Comparison of ENCODE assay signal across 7 mouse cellular contexts in genomic region chr16:31354341-31355329, GRCm38 (mm10). TPM values are rescaled to one million over a fixed set of nuclear protein-coding genes. Genes with fewer than 3 reads are reported as not detected.
DNase-seq lines count a peak whose midpoint lies in the region; ATAC-seq lines count a peak whose summit lies in the region.

No protein-coding gene starts in this region.

- H3K9me3 ChIP-seq in midbrain, embryonic 12.5 days, result no peaks in the 10 kb centered on the region

- peaks cover 3% of the 10 kb centered on the region; the same call in 1 of the 2 replicates for H3K4me1 ChIP-seq in midbrain, embryonic 12.5 days

- peak overlapping the region; percentile 23; the same call in 1 of the 2 replicates for H3K4me2 ChIP-seq in midbrain, embryonic 12.5 days (replicated peaks)

- no peak overlapping the region for H3K27ac ChIP-seq in midbrain, embryonic 12.5 days (replicated peaks)

- peak; percentile 57 to 86 for DNase-seq in adrenal gland, adult (ENCODE audit: inconsistent age in 2 of 2, low spot score in 1 of 2)
- peak; percentile 71 to 77 for DNase-seq in cerebellum, postnatal 4 days (ENCODE audit: low spot score in 2 of 2)
- DNase-seq in gastrocnemius, postnatal 14 days, result peak; percentile 37
- DNase-seq in left cerebral cortex, postnatal 4 days, result peak; percentile 67
- DNase-seq in spleen, adult 18-20 months, result peak; percentile 16 to 76

- peaks cover 36% of the 10 kb centered on the region for H3K27me3 ChIP-seq in midbrain, embryonic 12.5 days

- no peaks in the 10 kb centered on the region for H3K36me3 ChIP-seq in midbrain, embryonic 12.5 days

- peak; percentile 75 for ATAC-seq in inflammation-experienced regulatory T-cells, adult 6 months
- ATAC-seq in midbrain, embryonic 12.5 days (ENCODE audit: low FRiP score, low read depth), result no peak; the same call in 1 of the 2 replicates

- intact Hi-C loops in gastrocnemius, postnatal 14 days (cut with DNase I; ENCODE audit: low total_unique reads), result loop anchor here (10.0 kb wide), 2 partner anchors 280 to 760 kb away; partner anchors contain the start of gene Fam43a
- intact Hi-C loops in left cerebral cortex, postnatal 4 days (cut with DNase I), result loop anchor here (10.0 kb wide), 2 partner anchors 260 to 760 kb away; partner anchors contain the start of gene Fam43a

- 36% methylated on average over 17 of the region's 17 CpGs for WGBS in midbrain, embryonic 12.5 days

- no peak overlapping the region for H3K4me3 ChIP-seq in midbrain, embryonic 12.5 days

- H3K9ac ChIP-seq in midbrain, embryonic 12.5 days (replicated peaks), result no peak overlapping the region

RNA-seq across cellular contexts. Expression of gene Apod, which starts 40.0 kb away (rescaled TPM):
- 10 to 100 TPM; 11.1 to 24.4 TPM for total RNA-seq in gastrocnemius, postnatal 14 days (2021)
- polyA plus RNA-seq in inflammation-experienced regulatory T-cells, adult 6 months (2017; shearing (Covaris generic)), result under 1 TPM in 1 of 3 experiments, not detected in 2; 0.27 TPM
- 10 to 100 TPM; 30.6 to 35.9 TPM for total RNA-seq in left cerebral cortex, postnatal 4 days (2021)
- polyA plus RNA-seq in midbrain, embryonic 12.5 days (2016; fragmentation: Nextera tagmentation; extraction: Ambion mirVana), result 59.5 and 77.2 TPM in 2 replicates
